Mouse (Mus musculus): ENCODE results near the gene Snph.
A peak's percentile ranks its signal among the peaks of the same experiment; 100 is the strongest.

Gene Snph

DNA sequence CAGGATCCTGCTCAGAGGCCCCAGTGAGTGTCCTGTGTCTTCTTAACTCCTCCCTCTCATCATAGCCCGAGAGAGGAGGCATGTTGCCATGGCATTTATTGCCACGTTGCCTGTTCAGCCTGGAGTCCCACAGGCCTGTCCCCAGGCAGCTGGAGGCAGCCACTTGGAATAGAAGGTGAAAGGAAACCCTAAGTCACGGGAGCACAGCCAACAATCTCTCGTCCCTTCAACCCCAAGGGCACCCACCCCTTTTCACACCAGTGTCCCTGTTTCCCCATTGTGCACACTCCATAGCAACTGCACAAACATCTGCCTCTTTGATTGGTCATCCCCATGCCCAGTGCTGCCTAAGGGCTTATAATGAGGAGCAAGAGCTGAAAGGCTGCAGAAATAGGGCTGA is 28.8 kb downstream of the Snph start:
- DNase-seq (ENCODE audit: extremely low spot score, low read depth, low spot score): no peak

DNA sequence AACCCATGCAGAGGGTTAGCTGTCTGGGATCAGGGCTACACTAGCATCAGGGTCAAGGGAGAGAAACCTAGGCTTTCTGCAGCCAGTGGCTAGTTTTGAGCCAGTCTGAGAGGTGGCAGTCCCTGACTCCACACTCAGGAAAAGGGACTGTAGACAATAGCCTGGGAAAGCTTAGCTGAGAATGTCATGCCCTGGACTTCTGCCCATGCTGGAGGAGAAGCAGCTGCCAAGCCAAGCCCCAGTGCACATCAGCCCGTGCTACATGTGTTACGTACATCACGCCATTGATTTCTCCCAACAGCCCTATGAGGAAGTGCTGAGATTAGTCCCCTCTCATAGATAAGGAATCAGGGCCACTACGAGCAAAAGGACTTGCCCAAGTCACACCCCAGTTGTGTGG is 30.3 kb downstream of the Snph start:
- no peak for DNase-seq (ENCODE audit: extremely low spot score, low read depth, low spot score)

DNA sequence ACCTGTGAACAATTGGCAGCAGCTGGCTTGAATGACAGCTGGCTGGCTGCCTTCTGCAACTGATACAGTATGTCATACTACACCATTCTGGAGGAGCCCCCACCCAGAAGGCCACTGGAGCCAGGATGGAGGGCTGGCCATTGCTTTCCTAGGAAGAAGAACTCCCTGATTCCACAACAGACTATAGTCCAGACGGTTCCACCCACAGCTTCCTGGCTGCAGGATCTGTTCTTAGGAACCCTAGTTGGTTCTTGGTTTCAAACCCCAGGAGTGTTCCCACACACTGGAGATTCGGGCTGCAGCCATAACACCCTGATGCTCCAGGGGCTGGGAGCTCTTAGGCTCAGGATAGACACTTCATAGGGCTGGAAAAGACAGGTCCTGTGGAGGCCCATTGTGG is 34.3 kb downstream of the Snph start:
- no peak for DNase-seq (ENCODE audit: extremely low spot score, low read depth, low spot score)

GRCm38 (mm10) chr2:151587306-151587705 is 45.1 kb downstream of the Snph start:
- DNase-seq (ENCODE audit: extremely low spot score, low read depth, low spot score): no peak

- DNase-seq (ENCODE audit: extremely low spot score, low read depth, low spot score): no peak
Observed at GRCm38 (mm10) chr2:151586807-151587206, 45.6 kb downstream of the Snph start.

- DNase-seq (ENCODE audit: extremely low spot score, low read depth, low spot score): no peak
Observed at GRCm38 (mm10) chr2:151585934-151586333, 46.5 kb downstream of the Snph start.

DNA sequence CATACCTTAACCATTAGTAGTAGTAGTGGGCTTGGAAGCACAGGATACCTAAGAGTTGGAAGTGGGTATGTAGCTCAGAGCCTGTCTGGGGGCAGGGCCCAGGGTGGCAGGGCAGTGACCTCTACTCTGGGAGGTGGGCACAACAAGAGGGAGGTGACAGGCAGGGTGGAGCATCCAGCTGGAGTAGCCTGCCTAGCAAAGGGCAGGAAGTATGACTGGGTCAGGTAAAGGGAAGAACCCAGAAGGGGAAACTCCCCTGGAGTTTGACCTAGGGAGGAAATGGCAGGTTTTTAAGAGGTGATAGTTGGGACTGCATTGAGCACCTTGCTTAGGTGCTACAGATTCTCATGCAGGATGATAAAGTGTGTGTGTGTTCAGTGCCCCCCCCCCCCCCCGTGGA is 51.4 kb downstream of the Snph start:
- no peak for DNase-seq (ENCODE audit: extremely low spot score, low read depth, low spot score)

DNA sequence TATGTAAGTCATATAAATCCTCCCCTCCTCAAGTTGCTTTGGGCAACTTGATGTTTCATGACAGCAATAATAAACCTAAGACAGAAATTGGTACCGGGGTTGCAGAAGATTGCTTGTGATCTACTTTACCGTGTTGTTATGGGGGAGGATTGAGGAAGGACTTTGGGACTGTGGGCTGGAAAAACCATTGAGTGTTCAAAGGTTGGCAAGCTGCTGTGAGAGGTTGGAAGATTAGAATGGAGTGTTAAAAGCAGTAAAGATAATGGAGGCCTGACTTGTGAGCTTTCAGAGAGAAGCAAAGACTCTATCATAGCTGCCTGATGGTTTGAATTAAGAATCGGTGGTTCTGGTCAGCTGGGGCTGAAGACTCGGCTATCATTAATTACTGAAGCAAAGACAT is 53.2 kb downstream of the Snph start:
- DNase-seq (ENCODE audit: extremely low spot score, low read depth, low spot score): no peak

- peak; percentile 37 for DNase-seq (ENCODE audit: extremely low spot score, low read depth, low spot score)
Observed at GRCm38 (mm10) chr2:151575699-151576389, 56.5 kb downstream of the Snph start.

DNA sequence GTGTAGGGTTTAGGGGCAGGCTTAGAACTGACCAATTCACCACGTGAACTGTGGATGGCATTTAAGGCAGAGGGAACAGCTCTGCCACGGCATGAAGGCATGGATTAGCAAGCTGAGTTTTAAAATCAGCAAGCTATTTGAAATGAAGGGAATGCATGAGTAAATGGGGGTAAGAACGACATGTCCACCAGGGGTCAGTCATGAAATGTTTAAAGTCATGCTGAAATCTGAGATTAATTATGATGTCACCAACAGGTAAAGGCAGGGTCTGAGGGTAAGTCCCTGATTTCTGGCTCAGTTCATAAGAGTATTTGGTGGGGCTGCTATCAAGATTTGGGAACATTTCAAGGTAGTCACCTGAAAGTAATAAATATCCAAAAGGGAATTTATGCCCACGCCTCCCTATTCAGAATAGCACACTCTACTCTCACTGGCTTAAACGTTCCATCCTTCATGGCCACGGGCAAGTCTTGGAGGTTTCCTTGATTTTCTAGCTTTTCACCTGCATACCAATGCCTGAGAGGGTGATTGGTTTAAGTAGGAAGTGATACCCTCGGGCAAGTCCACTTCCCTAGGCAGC is 57.2 kb downstream of the Snph start:
- peak; percentile 70 for DNase-seq (ENCODE audit: extremely low spot score, low read depth, low spot score)

- no peak for DNase-seq (ENCODE audit: extremely low spot score, low read depth, low spot score)
Observed at GRCm38 (mm10) chr2:151574607-151575006, 57.8 kb downstream of the Snph start.

GRCm38 (mm10) chr2:151573667-151574066 is 58.7 kb downstream of the Snph start:
- DNase-seq (ENCODE audit: extremely low spot score, low read depth, low spot score): no peak

DNA sequence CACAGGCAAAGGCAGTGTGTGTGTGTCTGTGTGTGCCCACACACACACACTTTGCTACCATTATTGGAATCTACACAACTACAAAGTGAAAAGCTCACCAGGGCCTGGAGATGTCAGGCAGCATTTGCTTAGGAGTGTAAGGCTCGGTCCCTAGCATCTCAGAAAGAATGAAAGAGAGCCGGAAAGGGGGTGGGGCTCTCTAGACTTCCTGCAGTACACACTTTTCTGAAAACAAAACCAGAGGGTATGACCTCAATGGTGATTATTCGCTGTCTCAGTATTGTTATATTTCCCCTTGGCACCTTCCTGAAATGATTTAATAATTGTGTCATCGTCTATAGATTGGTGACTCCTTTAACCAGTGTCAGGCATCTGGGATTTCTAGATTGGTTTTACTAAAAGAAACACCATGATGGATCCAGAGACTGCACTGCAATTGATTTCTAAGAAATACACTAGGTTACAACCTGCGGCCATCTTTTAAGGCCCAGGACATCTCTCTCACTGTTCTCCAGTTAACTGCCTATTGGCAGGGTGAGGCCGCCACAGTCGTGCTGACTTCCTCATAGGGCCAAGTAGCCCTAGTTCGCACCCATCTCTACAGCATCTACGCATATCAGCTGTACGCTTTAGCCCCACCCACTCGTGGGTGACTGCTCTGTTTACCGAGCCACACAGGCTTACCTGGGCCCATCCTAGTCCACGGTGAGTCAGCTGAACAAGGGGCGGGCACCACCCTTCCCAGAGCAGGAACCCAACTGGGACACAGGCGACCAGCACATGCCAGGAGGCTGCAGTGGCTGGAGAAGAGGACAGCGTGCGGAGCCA is 60.3 kb downstream of the Snph start, which contains the start of gene Sdcbp2:
Gene Sdcbp2 (plus strand): TSS at position 750 of the 828 bp plus-strand sequence.
- DNase-seq (ENCODE audit: extremely low spot score, low read depth, low spot score): no peak

DNA sequence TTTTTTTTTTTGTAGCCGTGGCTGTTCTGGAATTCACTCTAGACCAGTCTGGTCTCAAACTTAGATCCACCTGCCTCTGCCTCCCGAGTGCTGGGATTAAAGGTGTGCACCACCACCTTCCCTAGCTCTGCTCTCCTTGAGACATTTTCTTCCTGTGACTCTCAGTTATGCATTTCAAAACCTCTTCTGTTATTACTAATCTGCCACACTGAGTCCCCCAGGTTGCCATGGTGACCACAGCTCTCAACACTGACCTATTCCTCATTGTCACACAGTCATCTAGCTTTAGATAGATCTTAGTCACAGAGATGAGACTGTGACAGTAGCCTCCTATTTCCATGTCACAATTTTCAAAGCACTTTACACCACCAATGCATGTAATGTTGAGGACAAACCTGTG is 62.9 kb downstream of the Snph start:
- no peak for DNase-seq (ENCODE audit: extremely low spot score, low read depth, low spot score)

DNA sequence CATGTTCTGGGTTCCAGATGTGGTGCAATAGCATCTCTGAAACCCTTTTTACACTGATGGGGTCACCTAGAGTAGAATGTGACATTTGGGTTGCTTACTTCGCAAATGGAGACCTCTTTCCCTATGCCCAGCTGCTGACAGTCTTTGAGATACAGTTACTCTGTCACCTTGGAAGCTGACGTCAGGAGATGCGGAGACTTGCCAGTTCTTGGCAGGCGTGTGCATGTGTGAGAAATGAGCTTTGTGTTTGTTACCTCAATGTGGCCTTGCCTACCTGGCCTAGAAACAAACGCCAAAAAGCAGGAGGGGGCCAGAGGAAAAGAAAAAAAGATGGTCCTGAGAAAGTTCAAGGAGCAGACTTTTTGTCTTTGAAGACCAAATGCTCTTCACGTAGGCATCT is 65.5 kb downstream of the Snph start:
- DNase-seq (ENCODE audit: extremely low spot score, low read depth, low spot score): no peak

DNA sequence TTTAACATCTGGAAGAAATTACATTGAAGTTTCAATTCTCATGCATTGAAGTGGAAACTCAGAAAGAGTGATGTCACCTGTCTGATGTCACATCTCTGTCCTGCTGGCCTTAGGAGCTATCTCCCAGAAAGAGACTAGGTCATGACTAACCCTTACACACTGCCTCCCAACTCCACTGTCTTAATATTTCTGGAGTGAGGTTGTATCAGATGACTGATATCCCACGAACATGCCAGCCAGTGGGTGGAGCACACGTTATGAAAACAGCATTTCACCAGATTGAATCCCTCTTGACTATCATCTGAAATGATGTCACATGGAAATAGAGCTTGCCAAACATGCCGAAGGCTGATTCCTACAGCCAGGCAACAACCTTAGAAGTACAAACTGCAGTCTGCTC is 67.4 kb downstream of the Snph start:
- no peak for DNase-seq (ENCODE audit: extremely low spot score, low read depth, low spot score)

DNA sequence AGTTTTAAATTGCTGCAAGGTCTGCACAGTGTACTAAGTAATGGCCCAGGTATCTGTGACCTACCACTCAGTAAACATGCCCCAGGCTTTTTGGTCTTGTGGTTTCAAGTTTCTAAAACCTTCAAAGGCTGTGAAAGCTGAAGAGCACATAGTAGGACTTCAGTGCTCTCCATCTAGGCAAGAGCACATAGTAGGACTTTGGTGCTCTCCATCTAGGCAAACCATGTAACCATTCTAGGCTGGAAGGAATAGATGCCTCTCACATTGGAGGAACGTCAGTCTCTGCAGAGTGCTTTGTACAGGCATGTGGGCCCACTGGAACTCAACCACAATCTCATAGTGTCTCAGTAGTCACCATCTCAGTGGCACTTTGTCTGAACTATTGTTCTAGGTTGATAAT is 68.4 kb downstream of the Snph start:
- no peak for DNase-seq (ENCODE audit: extremely low spot score, low read depth, low spot score)

DNA sequence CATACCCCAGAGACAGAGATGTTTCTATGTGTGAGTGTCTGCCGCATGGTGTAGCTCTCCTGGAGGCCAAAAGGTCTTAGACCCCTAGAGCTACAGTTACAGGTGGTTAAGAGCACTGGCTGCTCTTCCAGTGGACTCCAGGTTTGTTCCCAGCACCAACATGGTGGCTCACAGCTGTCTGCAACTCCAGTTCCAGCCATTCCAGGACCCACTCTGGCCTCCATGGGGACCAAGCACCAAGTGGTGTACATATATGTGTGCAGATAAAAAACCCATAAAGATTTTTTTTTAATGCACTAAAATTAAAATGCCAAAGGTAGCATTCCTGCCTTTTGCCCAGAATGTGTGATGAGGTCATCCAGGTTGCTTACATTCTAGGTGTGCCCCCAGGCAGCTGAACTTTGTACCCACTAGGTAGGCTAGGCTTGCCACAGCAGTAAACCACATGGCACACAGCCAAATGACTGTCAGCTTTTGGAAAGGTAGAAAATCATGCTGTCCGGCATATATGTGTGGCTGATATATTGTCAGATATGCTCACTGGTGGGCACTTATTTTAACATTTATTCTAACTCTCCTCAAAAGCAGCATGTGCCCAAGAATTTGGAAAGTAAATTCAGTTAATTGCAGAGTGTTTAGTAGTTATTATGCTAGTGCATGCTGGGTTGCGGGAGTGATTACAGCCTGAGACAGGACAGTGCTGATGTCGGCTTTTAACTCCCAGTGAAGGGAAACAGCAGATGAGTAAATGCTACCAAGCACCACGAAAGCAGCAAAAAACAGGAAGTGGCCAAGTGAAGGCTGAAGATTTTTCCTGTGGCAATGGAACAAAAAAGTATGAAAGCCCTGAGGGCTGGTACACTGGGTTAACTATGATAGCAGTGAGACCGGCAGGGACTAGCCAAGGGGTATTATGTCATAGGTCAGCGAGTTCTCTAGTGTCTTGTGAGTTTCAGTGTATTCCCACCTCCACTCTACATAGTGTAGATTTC is 69.2 kb downstream of the Snph start:
- DNase-seq (ENCODE audit: extremely low spot score, low read depth, low spot score): no peak

GRCm38 (mm10) chr2:151549615-151550121 is 82.7 kb downstream of the Snph start:
- no peak for DNase-seq (ENCODE audit: extremely low spot score, low read depth, low spot score)

GRCm38 (mm10) chr2:151546571-151546970 is 85.8 kb downstream of the Snph start:
- DNase-seq (ENCODE audit: extremely low spot score, low read depth, low spot score): no peak

DNA sequence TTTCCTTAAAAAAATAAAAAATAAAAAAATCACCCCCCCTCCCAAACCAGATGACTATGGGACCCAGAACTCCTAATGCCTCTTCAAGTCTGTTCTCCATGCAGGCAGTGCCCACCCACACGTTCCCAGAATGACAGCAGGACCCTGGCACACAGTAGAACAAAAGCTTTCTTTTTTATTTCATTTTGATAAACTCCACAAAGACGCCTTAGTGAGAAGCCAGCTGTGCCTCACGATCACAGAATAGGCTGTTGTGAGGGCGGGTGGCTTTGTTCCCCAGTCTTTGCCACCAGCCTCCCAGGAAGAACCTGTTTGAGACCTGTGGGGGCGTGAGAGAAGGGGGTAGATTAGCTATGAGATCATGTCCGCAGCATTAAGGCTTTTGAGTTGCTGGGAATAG is 87.7 kb downstream of the Snph start:
- no peak for DNase-seq (ENCODE audit: extremely low spot score, low read depth, low spot score)

Measured in hindlimb bud, embryonic 11.5 days (tissue).